Comparison of ENCODE assay signal across 14 mouse cellular contexts in genomic region chr2:118729194-118729593, GRCm38 (mm10). TPM values are rescaled to one million over a fixed set of nuclear protein-coding genes. Genes with fewer than 3 reads are reported as not detected.
DNase-seq lines count a peak whose midpoint lies in the region; ATAC-seq and TF ChIP-seq lines count a peak whose summit lies in the region.
"Had no signal": no experiment of that assay in that cellular context is flagged by ENCODE, and none has a peak within 500 bp of the region (broad histone marks: within the 10 kb centered on the region; RNA-seq: fewer than 3 reads in every experiment).

No protein-coding gene starts in this region.

- TF ChIP-seq CTCF in intestine, postnatal 0 days (IDR thresholded peaks at IDR 0.05; ENCODE audit: low read depth), result no peak

- 0 out of 2 replicates have a peak, but pooled peaks have one; percentile 15 for ATAC-seq in embryonic facial prominence, embryonic 14.5 days (ENCODE audit: low read depth)
- ATAC-seq in lung, embryonic 16.5 days (ENCODE audit: low read depth), result no peak
- no peak for ATAC-seq in intestine, postnatal 0 days
- peak; percentile 26; the same call in 1 of the 2 replicates for ATAC-seq in megakaryocyte-erythroid progenitor cell, adult 5-6 weeks (replicated peaks; ENCODE audit: low FRiP score, low TSS enrichment, poor library complexity, severe bottlenecking)

- H3K27ac ChIP-seq in embryonic facial prominence, embryonic 14.5 days (replicated peaks; ENCODE audit: low read depth, low read length), result no peak overlapping the region
- H3K27ac ChIP-seq in embryonic facial prominence, embryonic 10.5 days (replicated peaks), result no peak overlapping the region
- peak overlapping the region; percentile 70 for H3K27ac ChIP-seq in lung, embryonic 16.5 days (ENCODE audit: low read length)
- H3K27ac ChIP-seq in intestine, postnatal 0 days (ENCODE audit: low read depth, low read length), result peak overlapping the region; percentile 28; the same call in 1 of the 2 replicates
- no peak overlapping the region for H3K27ac ChIP-seq in hindbrain, embryonic 10.5 days
- H3K27ac ChIP-seq: forebrain, embryonic 10.5 days; hindbrain, embryonic 14.5 days had no signal

- H3K36me3 ChIP-seq in embryonic facial prominence, embryonic 14.5 days (ENCODE audit: control insufficient read depth, insufficient read depth, low read length), result no peaks in the 10 kb centered on the region
- no peaks in the 10 kb centered on the region for H3K36me3 ChIP-seq in embryonic facial prominence, embryonic 10.5 days (replicated peaks)
- no peaks in the 10 kb centered on the region for H3K36me3 ChIP-seq in lung, embryonic 16.5 days (ENCODE audit: control insufficient read depth, insufficient read depth, low read length)
- no peaks in the 10 kb centered on the region for H3K36me3 ChIP-seq in intestine, postnatal 0 days (ENCODE audit: control insufficient read depth, insufficient read depth)
- no peaks in the 10 kb centered on the region for H3K36me3 ChIP-seq in hindbrain, embryonic 10.5 days
- H3K36me3 ChIP-seq: forebrain, embryonic 10.5 days had no signal

- no peak overlapping the region for H3K4me2 ChIP-seq in embryonic facial prominence, embryonic 14.5 days (ENCODE audit: low read depth, low read length)
- no peak overlapping the region for H3K4me2 ChIP-seq in lung, embryonic 16.5 days (ENCODE audit: low read depth, low read length)
- no peak overlapping the region; the same call in 1 of the 2 replicates for H3K4me2 ChIP-seq in intestine, postnatal 0 days (replicated peaks; ENCODE audit: low read depth)
- H3K4me2 ChIP-seq: hindbrain, embryonic 14.5 days had no signal

- peaks cover 11% of the 10 kb centered on the region for H3K4me1 ChIP-seq in embryonic facial prominence, embryonic 14.5 days (ENCODE audit: control insufficient read depth, insufficient read depth, low read length)
- peaks cover 15% of the 10 kb centered on the region for H3K4me1 ChIP-seq in embryonic facial prominence, embryonic 10.5 days
- H3K4me1 ChIP-seq in lung, embryonic 16.5 days (replicated peaks; ENCODE audit: control insufficient read depth, insufficient read depth, low read length), result peaks cover 30% of the 10 kb centered on the region
- H3K4me1 ChIP-seq in intestine, postnatal 0 days (replicated peaks; ENCODE audit: control insufficient read depth, insufficient read depth, low read length), result no peaks in the 10 kb centered on the region
- peaks cover 20% of the 10 kb centered on the region for H3K4me1 ChIP-seq in hindbrain, embryonic 10.5 days (replicated peaks)

- H3K4me3 ChIP-seq in embryonic facial prominence, embryonic 14.5 days (ENCODE audit: low read depth, low read length), result no peak overlapping the region
- H3K4me3 ChIP-seq in embryonic facial prominence, embryonic 10.5 days, result no peak overlapping the region
- no peak overlapping the region for H3K4me3 ChIP-seq in lung, embryonic 16.5 days (ENCODE audit: low read length)
- H3K4me3 ChIP-seq in intestine, postnatal 0 days (ENCODE audit: low read depth, low read length), result no peak overlapping the region
- H3K4me3 ChIP-seq in hindbrain, embryonic 10.5 days, result no peak overlapping the region
- H3K4me3 ChIP-seq: forebrain, embryonic 10.5 days had no signal

- no peak overlapping the region for H3K9ac ChIP-seq in embryonic facial prominence, embryonic 14.5 days (ENCODE audit: low read depth, low read length)
- no peak overlapping the region for H3K9ac ChIP-seq in lung, embryonic 16.5 days (ENCODE audit: low read length)
- no peak overlapping the region for H3K9ac ChIP-seq in intestine, postnatal 0 days (ENCODE audit: low read depth, low read length)
- H3K9ac ChIP-seq: hindbrain, embryonic 14.5 days had no signal

- no peak for DNase-seq in embryonic facial prominence, embryonic 14.5 days (ENCODE audit: low spot score)
- DNase-seq in embryonic facial prominence, embryonic 10.5 days (ENCODE audit: low spot score), result no peak
- no peak for DNase-seq in lung, postnatal 4 days
- DNase-seq in frontal cortex, postnatal 10 days (ENCODE audit: low spot score in 2 of 2), result no peak
- DNase-seq in hindbrain, embryonic 10.5 days (ENCODE audit: low spot score), result no peak
- DNase-seq: gastrocnemius, postnatal 14 days had no signal

- WGBS in embryonic facial prominence, embryonic 14.5 days, result 38% methylated on average over 4 of the region's 4 CpGs
- WGBS in embryonic facial prominence, embryonic 10.5 days, result 38% methylated on average over 4 of the region's 4 CpGs
- WGBS in lung, embryonic 16.5 days, result 33% methylated on average over 4 of the region's 4 CpGs
- WGBS in intestine, postnatal 0 days, result 50% methylated on average over 4 of the region's 4 CpGs
- WGBS in hindbrain, embryonic 10.5 days, result 46% methylated on average over 4 of the region's 4 CpGs

- 0 out of 2 replicates have a peak, but pooled peaks cover 9% of the 10 kb centered on the region for H3K27me3 ChIP-seq in embryonic facial prominence, embryonic 14.5 days (replicated peaks; ENCODE audit: control insufficient read depth, insufficient read depth, low read length)
- peaks cover 89% of the 10 kb centered on the region for H3K27me3 ChIP-seq in embryonic facial prominence, embryonic 10.5 days (replicated peaks; ENCODE audit: low read depth, poor library complexity, severe bottlenecking)
- H3K27me3 ChIP-seq in lung, embryonic 16.5 days (ENCODE audit: control insufficient read depth, insufficient read depth, low read depth, low read length), result peaks cover 13% of the 10 kb centered on the region
- H3K27me3 ChIP-seq in intestine, postnatal 0 days (replicated peaks; ENCODE audit: control insufficient read depth, insufficient read depth, low read length), result peaks cover 4% of the 10 kb centered on the region; the same call in 1 of the 2 replicates
- H3K27me3 ChIP-seq in hindbrain, embryonic 10.5 days (ENCODE audit: insufficient read depth, poor library complexity, severe bottlenecking), result peaks cover 78% of the 10 kb centered on the region

- no peaks in the 10 kb centered on the region for H3K9me3 ChIP-seq in embryonic facial prominence, embryonic 14.5 days (ENCODE audit: control insufficient read depth, low read length)
- no peaks in the 10 kb centered on the region for H3K9me3 ChIP-seq in embryonic facial prominence, embryonic 10.5 days
- H3K9me3 ChIP-seq in lung, embryonic 16.5 days (ENCODE audit: control insufficient read depth, low read length), result no peaks in the 10 kb centered on the region
- H3K9me3 ChIP-seq in intestine, postnatal 0 days (ENCODE audit: control insufficient read depth), result no peaks in the 10 kb centered on the region
- H3K9me3 ChIP-seq in hindbrain, embryonic 10.5 days, result no peaks in the 10 kb centered on the region
- H3K9me3 ChIP-seq: forebrain, embryonic 10.5 days had no signal

RNA-seq across cellular contexts. Expression of gene Plcb2, which starts 1.0 kb away (rescaled TPM):
- 0.85 and 1.2 TPM in 2 replicates for polyA plus RNA-seq in embryonic facial prominence, embryonic 14.5 days (2014; fragmentation: Nextera tagmentation; extraction: Ambion mirVana)
- 0.41 and 0.44 TPM in 2 replicates for polyA plus RNA-seq in embryonic facial prominence, embryonic 10.5 days (2016; fragmentation: Nextera tagmentation; extraction: Ambion mirVana)
- polyA plus RNA-seq in lung, embryonic 16.5 days (2015; fragmentation: Nextera tagmentation; extraction: Ambion mirVana), result 1.6 and 1.8 TPM in 2 replicates
- 0.59 and 0.76 TPM in 2 replicates for polyA plus RNA-seq in intestine, postnatal 0 days (2015; fragmentation: Nextera tagmentation; extraction: Ambion mirVana)
- 12.9 and 24.3 TPM in 2 replicates for total RNA-seq in megakaryocyte-erythroid progenitor cell, adult 5-6 weeks (2014; fragmentation: Nextera tagmentation)
- total RNA-seq in megakaryocyte-erythroid progenitor cell, adult 5-6 weeks (2017), result 6.2 and 16.3 TPM in 2 replicates
- 0.31 and 0.43 TPM in 2 replicates for polyA plus RNA-seq in hindbrain, embryonic 10.5 days (2016; fragmentation: Nextera tagmentation; extraction: Ambion mirVana)

RNA-seq across cellular contexts. Expression of gene Inafm2, which starts 16.4 kb away (rescaled TPM):
- polyA plus RNA-seq in embryonic facial prominence, embryonic 14.5 days (2014; fragmentation: Nextera tagmentation; extraction: Ambion mirVana), result 19.1 and 20.7 TPM in 2 replicates
- 15.8 and 16.8 TPM in 2 replicates for polyA plus RNA-seq in embryonic facial prominence, embryonic 10.5 days (2016; fragmentation: Nextera tagmentation; extraction: Ambion mirVana)
- polyA plus RNA-seq in lung, embryonic 16.5 days (2015; fragmentation: Nextera tagmentation; extraction: Ambion mirVana), result 18.7 and 20.5 TPM in 2 replicates
- 24.7 and 26.2 TPM in 2 replicates for polyA plus RNA-seq in intestine, postnatal 0 days (2015; fragmentation: Nextera tagmentation; extraction: Ambion mirVana)
- total RNA-seq in megakaryocyte-erythroid progenitor cell, adult 5-6 weeks (2014; fragmentation: Nextera tagmentation), result 14.5 and 20.5 TPM in 2 replicates
- total RNA-seq in megakaryocyte-erythroid progenitor cell, adult 5-6 weeks (2017), result 10.1 and 13.9 TPM in 2 replicates
- 22.1 and 22.9 TPM in 2 replicates for polyA plus RNA-seq in hindbrain, embryonic 10.5 days (2016; fragmentation: Nextera tagmentation; extraction: Ambion mirVana)

RNA-seq across cellular contexts. Expression of gene Ankrd63, which starts 25.4 kb away (rescaled TPM):
- 0.05 and 0.11 TPM in 2 replicates for polyA plus RNA-seq in embryonic facial prominence, embryonic 14.5 days (2014; fragmentation: Nextera tagmentation; extraction: Ambion mirVana)
- not detected in 2 replicates for polyA plus RNA-seq in embryonic facial prominence, embryonic 10.5 days (2016; fragmentation: Nextera tagmentation; extraction: Ambion mirVana)
- 0.06 and 0.11 TPM in 2 replicates for polyA plus RNA-seq in lung, embryonic 16.5 days (2015; fragmentation: Nextera tagmentation; extraction: Ambion mirVana)
- 0.63 and 0.65 TPM in 2 replicates for polyA plus RNA-seq in intestine, postnatal 0 days (2015; fragmentation: Nextera tagmentation; extraction: Ambion mirVana)
- total RNA-seq in megakaryocyte-erythroid progenitor cell, adult 5-6 weeks (2014; fragmentation: Nextera tagmentation), result not detected in 2 replicates
- 0.15 and 0.19 TPM in 2 replicates for total RNA-seq in megakaryocyte-erythroid progenitor cell, adult 5-6 weeks (2017)
- polyA plus RNA-seq in hindbrain, embryonic 10.5 days (2016; fragmentation: Nextera tagmentation; extraction: Ambion mirVana), result not detected in 2 replicates
- total RNA-seq: gastrocnemius, postnatal 14 days had no signal
- polyA plus RNA-seq: forebrain, embryonic 10.5 days; hindbrain, embryonic 14.5 days; stomach, embryonic 14.5 days had no signal

RNA-seq across cellular contexts. Expression of gene Ccdc9b, which starts 33.3 kb away (rescaled TPM):
- 0.96 and 1.0 TPM in 2 replicates for polyA plus RNA-seq in embryonic facial prominence, embryonic 14.5 days (2014; fragmentation: Nextera tagmentation; extraction: Ambion mirVana)
- polyA plus RNA-seq in embryonic facial prominence, embryonic 10.5 days (2016; fragmentation: Nextera tagmentation; extraction: Ambion mirVana), result 0.29 and 0.41 TPM in 2 replicates
- polyA plus RNA-seq in lung, embryonic 16.5 days (2015; fragmentation: Nextera tagmentation; extraction: Ambion mirVana), result 1.3 and 1.4 TPM in 2 replicates
- 0.77 and 1.2 TPM in 2 replicates for polyA plus RNA-seq in intestine, postnatal 0 days (2015; fragmentation: Nextera tagmentation; extraction: Ambion mirVana)
- 0.27 and 1.5 TPM in 2 replicates for total RNA-seq in megakaryocyte-erythroid progenitor cell, adult 5-6 weeks (2014; fragmentation: Nextera tagmentation)
- 0.09 and 1.3 TPM in 2 replicates for total RNA-seq in megakaryocyte-erythroid progenitor cell, adult 5-6 weeks (2017)
- 0.50 and 0.55 TPM in 2 replicates for polyA plus RNA-seq in hindbrain, embryonic 10.5 days (2016; fragmentation: Nextera tagmentation; extraction: Ambion mirVana)

RNA-seq across cellular contexts. Expression of gene Phgr1, which starts 43.4 kb away (rescaled TPM):
- 0.35 TPM in 1 of 2 replicates, not detected in the other for polyA plus RNA-seq in embryonic facial prominence, embryonic 14.5 days (2014; fragmentation: Nextera tagmentation; extraction: Ambion mirVana)
- polyA plus RNA-seq in embryonic facial prominence, embryonic 10.5 days (2016; fragmentation: Nextera tagmentation; extraction: Ambion mirVana), result not detected in 2 replicates
- 0.31 and 0.58 TPM in 2 replicates for polyA plus RNA-seq in lung, embryonic 16.5 days (2015; fragmentation: Nextera tagmentation; extraction: Ambion mirVana)
- polyA plus RNA-seq in intestine, postnatal 0 days (2015; fragmentation: Nextera tagmentation; extraction: Ambion mirVana), result 66.7 and 88.7 TPM in 2 replicates
- total RNA-seq in megakaryocyte-erythroid progenitor cell, adult 5-6 weeks (2014; fragmentation: Nextera tagmentation), result not detected in 2 replicates
- total RNA-seq in megakaryocyte-erythroid progenitor cell, adult 5-6 weeks (2017), result not detected in 2 replicates
- not detected in 2 replicates for polyA plus RNA-seq in hindbrain, embryonic 10.5 days (2016; fragmentation: Nextera tagmentation; extraction: Ambion mirVana)
- total RNA-seq: adrenal gland, adult 18-20 months; gastrocnemius, postnatal 14 days; left cerebral cortex, postnatal 25 days had no signal
- polyA plus RNA-seq: forebrain, embryonic 10.5 days; hindbrain, embryonic 14.5 days had no signal

Comparison
In these comparisons a context has a peak if more than half of its experiments do, and no peak if none do; other contexts are left out.
1. ATAC-seq: peak in embryonic facial prominence, embryonic 14.5 days (single experiment) and megakaryocyte-erythroid progenitor cell, adult 5-6 weeks (single experiment); none in lung, embryonic 16.5 days (single experiment) and intestine, postnatal 0 days (single experiment).
2. H3K27ac ChIP-seq: peak in lung, embryonic 16.5 days (single experiment) and intestine, postnatal 0 days (single experiment); none in embryonic facial prominence, embryonic 14.5 days (single experiment), embryonic facial prominence, embryonic 10.5 days (single experiment) and hindbrain, embryonic 10.5 days (single experiment).